8 mouse cellular contexts compared by ENCODE assay signal in the genomic region with DNA sequence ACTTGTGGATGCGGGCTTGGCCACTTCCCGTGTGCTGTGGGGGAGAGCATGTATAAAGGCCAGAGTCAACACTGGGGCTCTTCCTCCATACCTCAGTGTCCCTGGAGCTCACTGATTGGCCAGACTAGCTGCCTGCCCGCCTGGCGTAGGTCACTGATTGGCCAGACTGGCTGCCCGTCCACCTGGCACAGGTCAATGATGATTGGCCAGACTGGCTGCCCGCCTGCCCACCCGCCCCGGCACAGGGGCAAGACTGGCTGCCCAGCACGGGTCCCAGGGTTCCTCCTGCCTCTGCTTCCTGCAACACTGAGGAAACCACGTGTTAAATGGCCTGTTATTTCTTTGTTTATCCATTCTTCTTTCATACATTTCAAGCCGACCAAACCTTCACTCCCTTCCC.
A peak's percentile ranks its signal among the peaks of the same experiment; 100 is the strongest.
DNase-seq lines count a peak whose midpoint lies in the region; ATAC-seq and TF ChIP-seq lines count a peak whose summit lies in the region.

No protein-coding gene starts in this region.

- DNase-seq in hindbrain, embryonic 11.5 days (ENCODE audit: low spot score): no peak
- DNase-seq in cerebellum, postnatal 10 days: peak; percentile 74 to 82
- DNase-seq in heart, postnatal 0 days (ENCODE audit: low spot score): peak; percentile 39
- DNase-seq in limb, embryonic 14.5 days (ENCODE audit: low spot score): peak; percentile 34
- no peak for DNase-seq in right cerebral cortex, postnatal 25 days
- DNase-seq in layer of hippocampus, adult 8-10 months (ENCODE audit: low spot score in 2 of 2): no peak

- no peak for TF ChIP-seq CTCF in heart, postnatal 0 days (IDR thresholded peaks at IDR 0.05; ENCODE audit: low read depth)

- H3K4me3 ChIP-seq in hindbrain, embryonic 16.5 days (ENCODE audit: low read length): no peak overlapping the region
- no peak overlapping the region for H3K4me3 ChIP-seq in hindbrain, embryonic 11.5 days (ENCODE audit: low read depth, low read length)
- H3K4me3 ChIP-seq in heart, postnatal 0 days (ENCODE audit: low read depth, low read length): no peak overlapping the region
- no peak overlapping the region for H3K4me3 ChIP-seq in limb, embryonic 14.5 days (replicated peaks; ENCODE audit: low read length)
- H3K4me3 ChIP-seq in stomach, embryonic 16.5 days (replicated peaks; ENCODE audit: low read length): no peak overlapping the region

- H3K9ac ChIP-seq in hindbrain, embryonic 16.5 days (ENCODE audit: low read depth, low read length): no peak overlapping the region
- H3K9ac ChIP-seq in hindbrain, embryonic 11.5 days (ENCODE audit: low read depth, low read length): no peak overlapping the region
- no peak overlapping the region for H3K9ac ChIP-seq in heart, postnatal 0 days (replicated peaks; ENCODE audit: low read depth, low read length)
- no peak overlapping the region for H3K9ac ChIP-seq in limb, embryonic 14.5 days (ENCODE audit: low read depth, low read length, severe bottlenecking)
- H3K9ac ChIP-seq in stomach, embryonic 16.5 days (ENCODE audit: low read length): no peak overlapping the region

- 0 out of 2 replicates have a peak, but pooled peaks have one; percentile 18 for ATAC-seq in hindbrain, embryonic 16.5 days
- ATAC-seq in hindbrain, embryonic 11.5 days (ENCODE audit: low FRiP score): no peak
- ATAC-seq in heart, postnatal 0 days (ENCODE audit: insufficient read depth, low read depth): peak; percentile 54
- no peak for ATAC-seq in limb, embryonic 14.5 days (ENCODE audit: low FRiP score, low read depth)
- ATAC-seq in stomach, embryonic 16.5 days (ENCODE audit: insufficient read depth, low FRiP score): peak; percentile 69; the same call in 1 of the 2 replicates

- H3K4me1 ChIP-seq in hindbrain, embryonic 16.5 days (ENCODE audit: control insufficient read depth, insufficient read depth, low read depth, low read length): peaks cover 31% of the 10 kb centered on the region
- peaks cover 21% of the 10 kb centered on the region for H3K4me1 ChIP-seq in hindbrain, embryonic 11.5 days (replicated peaks; ENCODE audit: control insufficient read depth, insufficient read depth, low read length)
- peaks cover 7% of the 10 kb centered on the region; the same call in 1 of the 2 replicates for H3K4me1 ChIP-seq in heart, postnatal 0 days (ENCODE audit: control insufficient read depth, insufficient read depth)
- H3K4me1 ChIP-seq in limb, embryonic 14.5 days (ENCODE audit: control insufficient read depth, insufficient read depth, low read length): peaks cover 30% of the 10 kb centered on the region
- H3K4me1 ChIP-seq in stomach, embryonic 16.5 days (ENCODE audit: control insufficient read depth, insufficient read depth, low read length): peaks cover 11% of the 10 kb centered on the region

- H3K9me3 ChIP-seq in hindbrain, embryonic 16.5 days (ENCODE audit: control insufficient read depth, low read length): no peaks in the 10 kb centered on the region
- no peaks in the 10 kb centered on the region for H3K9me3 ChIP-seq in hindbrain, embryonic 11.5 days (ENCODE audit: control insufficient read depth, low read length)
- H3K9me3 ChIP-seq in heart, postnatal 0 days (replicated peaks; ENCODE audit: control insufficient read depth, low read length): no peaks in the 10 kb centered on the region
- H3K9me3 ChIP-seq in limb, embryonic 14.5 days (ENCODE audit: control insufficient read depth, low read length): no peaks in the 10 kb centered on the region
- no peaks in the 10 kb centered on the region for H3K9me3 ChIP-seq in stomach, embryonic 16.5 days (replicated peaks; ENCODE audit: control insufficient read depth, low read length)

- H3K27ac ChIP-seq in hindbrain, embryonic 16.5 days (ENCODE audit: low read depth, low read length): no peak overlapping the region
- H3K27ac ChIP-seq in hindbrain, embryonic 11.5 days (ENCODE audit: low read depth, low read length): no peak overlapping the region
- no peak overlapping the region for H3K27ac ChIP-seq in heart, postnatal 0 days (ENCODE audit: low read depth)
- H3K27ac ChIP-seq in limb, embryonic 14.5 days (replicated peaks; ENCODE audit: low read depth, low read length): no peak overlapping the region
- H3K27ac ChIP-seq in stomach, embryonic 16.5 days (ENCODE audit: low read length): no peak overlapping the region

- no peaks in the 10 kb centered on the region for H3K27me3 ChIP-seq in hindbrain, embryonic 16.5 days (replicated peaks; ENCODE audit: control insufficient read depth, insufficient read depth, low read length)
- peaks cover 6% of the 10 kb centered on the region; the same call in 1 of the 2 replicates for H3K27me3 ChIP-seq in hindbrain, embryonic 11.5 days (ENCODE audit: control insufficient read depth, insufficient read depth, low read length)
- no peaks in the 10 kb centered on the region for H3K27me3 ChIP-seq in heart, postnatal 0 days (ENCODE audit: control insufficient read depth, insufficient read depth, low read length)
- H3K27me3 ChIP-seq in limb, embryonic 14.5 days (ENCODE audit: control insufficient read depth, insufficient read depth, low read length): no peaks in the 10 kb centered on the region
- no peaks in the 10 kb centered on the region for H3K27me3 ChIP-seq in stomach, embryonic 16.5 days (ENCODE audit: control insufficient read depth, insufficient read depth, low read length)

- TF ChIP-seq EP300 in heart, postnatal 0 days (IDR thresholded peaks at IDR 0.05; ENCODE audit: low read depth): no peak

- no peaks in the 10 kb centered on the region; the same call in 1 of the 2 replicates for H3K36me3 ChIP-seq in hindbrain, embryonic 16.5 days (ENCODE audit: control insufficient read depth, insufficient read depth, low read length)
- H3K36me3 ChIP-seq in hindbrain, embryonic 11.5 days (ENCODE audit: control insufficient read depth, insufficient read depth, low read length): peaks cover 5% of the 10 kb centered on the region
- H3K36me3 ChIP-seq in heart, postnatal 0 days (replicated peaks; ENCODE audit: control insufficient read depth, insufficient read depth, low read length): peaks cover 13% of the 10 kb centered on the region; the same call in 1 of the 2 replicates
- peaks cover 20% of the 10 kb centered on the region for H3K36me3 ChIP-seq in limb, embryonic 14.5 days (ENCODE audit: control insufficient read depth, insufficient read depth, low read length)
- H3K36me3 ChIP-seq in stomach, embryonic 16.5 days (ENCODE audit: control insufficient read depth, insufficient read depth, low read length): no peaks in the 10 kb centered on the region

- whole genome bisulfite sequencing in hindbrain, embryonic 16.5 days: 51% methylated on average over 10 of the region's 11 CpGs
- WGBS in hindbrain, embryonic 11.5 days: 35% methylated on average over 11 of the region's 11 CpGs
- WGBS in heart, postnatal 0 days: 51% methylated on average over 11 of the region's 11 CpGs
- 47% methylated on average over 11 of the region's 11 CpGs for WGBS in limb, embryonic 14.5 days
- 42% methylated on average over 11 of the region's 11 CpGs for WGBS in stomach, embryonic 16.5 days

- no peak overlapping the region for H3K4me2 ChIP-seq in hindbrain, embryonic 16.5 days (ENCODE audit: low read length)
- H3K4me2 ChIP-seq in hindbrain, embryonic 11.5 days (replicated peaks; ENCODE audit: low read depth, low read length): no peak overlapping the region
- no peak overlapping the region for H3K4me2 ChIP-seq in heart, postnatal 0 days (ENCODE audit: low read depth, low read length)
- no peak overlapping the region for H3K4me2 ChIP-seq in limb, embryonic 14.5 days (replicated peaks; ENCODE audit: low read depth, low read length, severe bottlenecking)
- 0 out of 2 replicates have a peak overlapping the region, but pooled peaks have one; percentile 10 for H3K4me2 ChIP-seq in stomach, embryonic 16.5 days (ENCODE audit: low read depth, low read length)

- no peak for TF ChIP-seq POLR2A in limb, embryonic 14.5 days (IDR thresholded peaks at IDR 0.05; ENCODE audit: borderline replicate concordance, extremely low read depth, insufficient read depth, insufficient read length)

Comparison
In these comparisons a context has a peak if more than half of its experiments do, and no peak if none do; other contexts are left out.
1. ATAC-seq: peak in hindbrain, embryonic 16.5 days (single experiment), heart, postnatal 0 days (single experiment) and stomach, embryonic 16.5 days (single experiment); none in hindbrain, embryonic 11.5 days (single experiment) and limb, embryonic 14.5 days (single experiment).
2. DNase-seq: peak in cerebellum, postnatal 10 days (2 of 2), heart, postnatal 0 days (single experiment) and limb, embryonic 14.5 days (single experiment); none in hindbrain, embryonic 11.5 days (single experiment), right cerebral cortex, postnatal 25 days (single experiment) and layer of hippocampus, adult 8-10 months (0 of 2).